Mouse (Mus musculus): ENCODE measurements around the gene Ptprk. TPM values are rescaled to one million over a fixed set of nuclear protein-coding genes. Genes with fewer than 3 reads are reported as not detected.

The Ptprk gene
- total and polyA plus RNA-seq, 2 experiments from 2014 or later: 25.6 to 70.3 TPM

DNA sequence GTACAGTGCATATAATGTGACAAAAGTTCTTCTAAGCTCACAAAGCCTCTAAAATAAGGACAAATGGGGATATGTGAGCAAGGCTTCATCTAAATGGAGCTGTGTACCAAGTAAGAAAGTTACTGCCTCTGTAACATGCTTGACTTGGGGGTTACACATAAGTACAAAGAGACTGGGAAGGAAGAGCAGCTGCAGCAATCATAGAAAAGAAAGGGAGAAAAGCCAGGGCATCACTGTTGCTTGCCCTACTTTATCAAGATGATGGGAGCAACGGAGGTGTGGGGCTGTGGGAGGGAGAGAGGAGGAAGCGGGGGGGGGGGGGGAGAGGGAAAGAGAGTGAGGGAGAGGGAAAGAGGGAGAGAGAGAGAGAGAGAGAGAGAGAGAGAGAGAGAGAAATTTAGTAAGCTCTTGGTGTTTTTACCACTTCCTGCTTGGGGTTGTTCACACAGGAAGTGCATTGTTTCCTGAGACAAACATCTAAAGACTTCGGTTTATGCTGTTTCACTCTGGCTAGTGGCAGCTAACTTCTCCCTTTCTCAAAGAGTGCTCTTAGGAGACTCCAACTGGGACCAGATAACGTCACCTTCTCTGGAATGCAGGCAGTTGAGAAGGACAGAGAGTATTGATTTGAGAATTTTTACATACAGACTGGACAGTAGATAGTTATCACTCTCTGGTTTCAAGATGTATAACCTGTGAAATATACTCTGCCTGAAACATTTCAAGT lies 519.1 kb downstream of the Ptprk start:
- Histone ChIP-seq H3K4me3 (ENCODE audit: low read depth, low read length) (no peak overlapping the region), H3K27ac (ENCODE audit: low read depth) (peak overlapping the region; percentile 57; the same call in 1 of the 2 replicates), H3K9ac (replicated peaks; ENCODE audit: low read depth, low read length) (no peak overlapping the region), H3K27me3 (ENCODE audit: control insufficient read depth, insufficient read depth, low read length) (no peaks in the 10 kb centered on the region), H3K9me3 (replicated peaks; ENCODE audit: control insufficient read depth, low read length) (no peaks in the 10 kb centered on the region), H3K4me1 (ENCODE audit: control insufficient read depth, insufficient read depth) (no peaks in the 10 kb centered on the region), H3K36me3 (replicated peaks; ENCODE audit: control insufficient read depth, insufficient read depth, low read length) (peaks cover 34% of the 10 kb centered on the region), H3K4me2 (ENCODE audit: low read depth, low read length) (no peak overlapping the region)
- TF ChIP-seq EP300 (IDR thresholded peaks at IDR 0.05; ENCODE audit: low read depth) (no peak), CTCF (IDR thresholded peaks at IDR 0.05; ENCODE audit: low read depth) (no peak)
- DNase-seq (ENCODE audit: low spot score) (no peak), ATAC-seq (ENCODE audit: insufficient read depth, low read depth) (no peak)
- WGBS: 27% methylated on average over 3 of the region's 4 CpGs

DNA sequence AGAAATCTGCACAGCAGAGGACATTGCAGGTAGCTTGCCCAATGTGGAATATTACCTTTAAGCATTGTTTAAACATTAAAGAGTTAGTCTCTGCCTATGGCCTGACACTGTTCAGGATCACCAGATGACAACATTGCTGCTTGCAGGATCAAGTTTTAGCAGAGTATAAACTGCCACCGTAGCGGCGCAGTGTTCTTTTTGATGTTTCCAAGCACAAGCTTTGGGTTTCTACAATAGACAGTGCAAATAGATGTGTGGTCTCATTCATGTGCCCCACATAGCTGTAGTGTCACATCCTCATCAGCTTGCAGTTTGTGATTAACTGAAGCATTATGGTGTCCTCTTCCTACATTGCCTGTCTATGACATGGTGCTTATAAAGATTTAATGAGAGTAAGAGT lies 522.3 kb downstream of the Ptprk start:
- DNase-seq (ENCODE audit: low spot score): no peak
- ATAC-seq (ENCODE audit: insufficient read depth, low read depth): no peak
- no peak overlapping the region for H3K9ac ChIP-seq (replicated peaks; ENCODE audit: low read depth, low read length)
- no peak overlapping the region for H3K27ac ChIP-seq (ENCODE audit: low read depth)
- H3K4me2 ChIP-seq (ENCODE audit: low read depth, low read length): no peak overlapping the region
- H3K4me3 ChIP-seq (ENCODE audit: low read depth, low read length): no peak overlapping the region
- no peaks in the 10 kb centered on the region for H3K9me3 ChIP-seq (replicated peaks; ENCODE audit: control insufficient read depth, low read length)
- peaks cover 21% of the 10 kb centered on the region; the same call in 1 of the 2 replicates for H3K36me3 ChIP-seq (replicated peaks; ENCODE audit: control insufficient read depth, insufficient read depth, low read length)
- TF ChIP-seq CTCF (IDR thresholded peaks at IDR 0.05; ENCODE audit: low read depth) (no peak), EP300 (IDR thresholded peaks at IDR 0.05; ENCODE audit: low read depth) (no peak)
- no peaks in the 10 kb centered on the region for H3K27me3 ChIP-seq (ENCODE audit: control insufficient read depth, insufficient read depth, low read length)
- H3K4me1 ChIP-seq (ENCODE audit: control insufficient read depth, insufficient read depth): no peaks in the 10 kb centered on the region
- WGBS: 94% methylated on average over 3 of the region's 3 CpGs

- Histone ChIP-seq H3K9ac (replicated peaks; ENCODE audit: low read depth, low read length) (no peak overlapping the region), H3K9me3 (replicated peaks; ENCODE audit: control insufficient read depth, low read length) (no peaks in the 10 kb centered on the region), H3K4me3 (ENCODE audit: low read depth, low read length) (no peak overlapping the region), H3K4me2 (ENCODE audit: low read depth, low read length) (no peak overlapping the region), H3K36me3 (replicated peaks; ENCODE audit: control insufficient read depth, insufficient read depth, low read length) (no peaks in the 10 kb centered on the region), H3K27me3 (ENCODE audit: control insufficient read depth, insufficient read depth, low read length) (no peaks in the 10 kb centered on the region), H3K4me1 (ENCODE audit: control insufficient read depth, insufficient read depth) (no peaks in the 10 kb centered on the region), H3K27ac (ENCODE audit: low read depth) (no peak overlapping the region)
- DNase-seq (ENCODE audit: low spot score): no peak
- TF ChIP-seq EP300 (IDR thresholded peaks at IDR 0.05; ENCODE audit: low read depth): no peak
- TF ChIP-seq CTCF (IDR thresholded peaks at IDR 0.05; ENCODE audit: low read depth): no peak
- no peak for ATAC-seq (ENCODE audit: insufficient read depth, low read depth)
- 73% methylated on average over 3 of the region's 3 CpGs for WGBS
Measured at GRCm38 (mm10) chr10:28609136-28609535, 534.5 kb downstream of the Ptprk start.

GRCm38 (mm10) chr10:28614396-28614795 lies 539.8 kb downstream of the Ptprk start:
- H3K36me3 ChIP-seq (replicated peaks; ENCODE audit: control insufficient read depth, insufficient read depth, low read length): no peaks in the 10 kb centered on the region
- H3K9me3 ChIP-seq (replicated peaks; ENCODE audit: control insufficient read depth, low read length): no peaks in the 10 kb centered on the region
- H3K4me2 ChIP-seq (ENCODE audit: low read depth, low read length): no peak overlapping the region
- WGBS: 81% methylated on average over 2 of the region's 2 CpGs
- H3K27ac ChIP-seq (ENCODE audit: low read depth): no peak overlapping the region
- no peaks in the 10 kb centered on the region for H3K4me1 ChIP-seq (ENCODE audit: control insufficient read depth, insufficient read depth)
- no peak for TF ChIP-seq CTCF (IDR thresholded peaks at IDR 0.05; ENCODE audit: low read depth)
- ATAC-seq (ENCODE audit: insufficient read depth, low read depth): no peak
- H3K27me3 ChIP-seq (ENCODE audit: control insufficient read depth, insufficient read depth, low read length): no peaks in the 10 kb centered on the region
- no peak overlapping the region for H3K9ac ChIP-seq (replicated peaks; ENCODE audit: low read depth, low read length)
- DNase-seq (ENCODE audit: low spot score): no peak
- H3K4me3 ChIP-seq (ENCODE audit: low read depth, low read length): no peak overlapping the region

DNA sequence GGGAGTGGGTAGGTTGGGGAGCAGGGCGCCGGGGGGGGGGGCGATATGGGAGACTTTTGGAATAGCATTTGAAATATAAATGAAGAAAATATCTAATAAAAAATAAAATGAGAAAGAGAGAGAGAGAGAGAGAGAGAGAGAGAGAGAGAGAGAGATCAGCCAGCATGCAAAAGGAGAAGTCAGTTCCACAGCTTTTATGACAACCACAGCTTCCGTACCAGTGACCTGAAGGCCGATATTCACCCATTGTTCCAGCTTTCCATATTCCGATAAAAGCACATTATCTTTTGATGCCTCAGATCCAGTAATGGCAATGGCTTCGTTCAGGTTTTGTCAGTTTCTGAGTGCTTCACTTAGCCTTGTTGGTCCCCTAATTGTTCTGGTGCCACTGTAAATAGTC lies 542.6 kb downstream of the Ptprk start:
- no peak overlapping the region for H3K4me3 ChIP-seq (ENCODE audit: low read depth, low read length)
- DNase-seq (ENCODE audit: low spot score): no peak
- WGBS: 89% methylated on average over 7 of the region's 7 CpGs
- no peak overlapping the region for H3K9ac ChIP-seq (replicated peaks; ENCODE audit: low read depth, low read length)
- H3K36me3 ChIP-seq (replicated peaks; ENCODE audit: control insufficient read depth, insufficient read depth, low read length): no peaks in the 10 kb centered on the region
- H3K4me2 ChIP-seq (ENCODE audit: low read depth, low read length): no peak overlapping the region
- no peaks in the 10 kb centered on the region for H3K4me1 ChIP-seq (ENCODE audit: control insufficient read depth, insufficient read depth)
- ATAC-seq (ENCODE audit: insufficient read depth, low read depth): no peak
- H3K9me3 ChIP-seq (replicated peaks; ENCODE audit: control insufficient read depth, low read length): no peaks in the 10 kb centered on the region
- no peaks in the 10 kb centered on the region for H3K27me3 ChIP-seq (ENCODE audit: control insufficient read depth, insufficient read depth, low read length)
- TF ChIP-seq EP300 (IDR thresholded peaks at IDR 0.05; ENCODE audit: low read depth) (no peak), CTCF (IDR thresholded peaks at IDR 0.05; ENCODE audit: low read depth) (no peak)
- no peak overlapping the region for H3K27ac ChIP-seq (ENCODE audit: low read depth)

- no peak overlapping the region for H3K9ac ChIP-seq (replicated peaks; ENCODE audit: low read depth, low read length)
- H3K36me3 ChIP-seq (replicated peaks; ENCODE audit: control insufficient read depth, insufficient read depth, low read length): no peaks in the 10 kb centered on the region
- H3K9me3 ChIP-seq (replicated peaks; ENCODE audit: control insufficient read depth, low read length): no peaks in the 10 kb centered on the region
- H3K4me2 ChIP-seq (ENCODE audit: low read depth, low read length): no peak overlapping the region
- no peaks in the 10 kb centered on the region for H3K4me1 ChIP-seq (ENCODE audit: control insufficient read depth, insufficient read depth)
- WGBS: 80% methylated on average over 2 of the region's 2 CpGs
- H3K27ac ChIP-seq (ENCODE audit: low read depth): no peak overlapping the region
- H3K4me3 ChIP-seq (ENCODE audit: low read depth, low read length): no peak overlapping the region
- TF ChIP-seq CTCF (IDR thresholded peaks at IDR 0.05; ENCODE audit: low read depth) (no peak), EP300 (IDR thresholded peaks at IDR 0.05; ENCODE audit: low read depth) (no peak)
- DNase-seq (ENCODE audit: low spot score): no peak
- no peaks in the 10 kb centered on the region for H3K27me3 ChIP-seq (ENCODE audit: control insufficient read depth, insufficient read depth, low read length)
- no peak for ATAC-seq (ENCODE audit: insufficient read depth, low read depth)
Measured at GRCm38 (mm10) chr10:28618002-28618401, 543.4 kb downstream of the Ptprk start.
